Mouse (Mus musculus) CD4-positive, CD25-positive, alpha-beta regulatory T cell, adult 4 months (primary cell): ENCODE measurements around the gene S100a13. TPM values are rescaled to one million over a fixed set of nuclear protein-coding genes. Genes with fewer than 3 reads are reported as not detected.

ENCODE experiments used
- ATAC-seq: one replicate; pipeline ENCODE4 v1.8.0; 2017
- polyA plus RNA-seq, 2 experiments: library from polyadenylated mRNA; unstranded; fragments of 100-300 nt; shearing (Covaris generic); gene quantifications; one replicate each; pipeline ENCODE4 v1.2.1; 2017

The S100a13 gene
- polyA plus RNA-seq, 2 experiments from 2014 or later, result 157 to 222 TPM

- ATAC-seq, result no peak
Measured at GRCm38 (mm10) chr3:90508287-90508949, 5.8 kb upstream of the S100a13 start.

GRCm38 (mm10) chr3:90508950-90509746, 5.1 kb upstream of the S100a13 start, which contains the start of gene Chtop:
Gene Chtop (minus strand): TSS chr3:90509498.
- peak; percentile 92 for ATAC-seq

DNA sequence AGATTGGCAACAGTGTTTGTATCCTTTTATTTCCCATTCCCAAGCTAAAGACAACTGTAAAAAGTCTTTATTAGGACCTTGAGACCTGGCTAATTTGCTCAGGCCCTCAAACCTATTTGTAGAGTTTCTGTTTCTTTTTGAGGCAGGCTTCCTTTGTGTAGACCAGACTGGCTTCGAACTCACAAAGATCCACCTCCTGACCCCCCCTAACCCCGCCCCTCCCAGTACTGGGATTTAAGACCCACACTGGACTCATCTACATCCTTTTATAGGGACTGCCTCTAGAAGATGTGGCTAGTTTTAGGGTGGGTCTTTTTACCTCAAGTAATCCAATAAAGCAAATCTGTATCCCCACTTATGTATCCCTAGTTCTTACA, 4.5 kb upstream of the S100a13 start:
- peak; percentile 27 for ATAC-seq

- no peak for ATAC-seq
Measured at GRCm38 (mm10) chr3:90512276-90512675, 2.0 kb upstream of the S100a13 start.

- no peak for ATAC-seq
Measured at GRCm38 (mm10) chr3:90512948-90513642, 1.1 kb upstream of the S100a13 start.

DNA sequence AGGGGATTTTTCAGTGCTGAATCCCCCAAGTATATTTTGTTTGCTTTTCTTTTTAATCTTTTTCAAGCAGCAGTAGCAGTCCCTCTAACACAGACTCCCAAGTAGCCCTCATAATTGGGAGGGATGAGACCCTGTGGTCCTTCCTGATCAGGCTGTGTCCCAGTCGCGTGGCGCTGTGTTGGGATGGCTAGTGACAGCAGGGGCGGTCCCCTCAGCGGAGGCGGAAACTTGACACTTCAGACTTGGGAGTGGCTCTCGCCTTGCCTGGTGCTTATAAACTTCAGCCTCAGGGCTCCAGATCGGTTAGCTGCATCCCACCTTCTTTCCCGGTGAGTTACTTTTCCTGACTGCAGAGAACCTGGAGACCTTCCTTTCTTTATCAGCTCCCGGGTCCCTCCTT, 456 bp downstream of the S100a13 start:
- ATAC-seq, result peak; percentile 87

GRCm38 (mm10) chr3:90515242-90515641, 1.0 kb downstream of the S100a13 start:
- peak; percentile 24 for ATAC-seq

GRCm38 (mm10) chr3:90515789-90516188, 1.6 kb downstream of the S100a13 start:
- ATAC-seq, result no peak

DNA sequence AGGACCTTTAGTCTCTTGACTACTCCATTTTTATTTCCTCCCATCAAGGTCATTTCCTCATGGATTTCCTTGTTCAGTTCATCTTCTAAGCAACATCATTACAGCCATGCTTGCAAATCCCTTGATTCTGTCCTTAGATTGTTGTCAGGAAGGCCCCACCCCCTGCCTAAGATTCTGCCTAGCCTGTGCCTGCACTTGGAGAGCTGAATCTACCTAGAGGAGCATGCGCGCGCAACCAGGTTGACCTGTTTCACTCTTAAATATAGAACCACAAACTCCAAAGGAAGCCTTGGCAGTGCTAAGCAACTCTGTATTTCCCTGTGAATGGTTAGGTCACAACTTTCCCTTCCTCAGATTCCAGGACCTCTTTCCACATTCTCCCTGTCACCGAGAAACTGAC, 3.5 kb downstream of the S100a13 start:
- ATAC-seq, result no peak

DNA sequence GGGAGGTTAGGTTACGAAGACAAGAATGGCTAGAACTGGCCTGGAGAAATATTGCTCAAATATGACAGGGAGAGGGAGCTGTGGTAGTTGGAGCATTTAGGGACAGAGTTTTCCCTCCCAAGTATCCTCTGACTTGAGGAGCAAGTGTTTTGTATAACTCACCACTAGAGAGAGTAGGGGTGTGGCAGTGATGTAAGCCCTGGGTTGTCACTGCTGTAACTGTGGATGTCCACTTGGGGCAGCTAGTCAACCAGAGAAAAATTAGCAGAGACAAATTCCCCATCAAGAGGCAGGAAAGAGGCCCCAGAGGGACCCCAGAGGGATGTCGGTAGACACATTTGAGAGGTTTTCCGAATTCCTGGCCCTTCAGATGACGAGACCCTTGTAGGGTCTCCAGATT, 11.2 kb downstream of the S100a13 start:
- ATAC-seq, result peak; percentile 58

DNA sequence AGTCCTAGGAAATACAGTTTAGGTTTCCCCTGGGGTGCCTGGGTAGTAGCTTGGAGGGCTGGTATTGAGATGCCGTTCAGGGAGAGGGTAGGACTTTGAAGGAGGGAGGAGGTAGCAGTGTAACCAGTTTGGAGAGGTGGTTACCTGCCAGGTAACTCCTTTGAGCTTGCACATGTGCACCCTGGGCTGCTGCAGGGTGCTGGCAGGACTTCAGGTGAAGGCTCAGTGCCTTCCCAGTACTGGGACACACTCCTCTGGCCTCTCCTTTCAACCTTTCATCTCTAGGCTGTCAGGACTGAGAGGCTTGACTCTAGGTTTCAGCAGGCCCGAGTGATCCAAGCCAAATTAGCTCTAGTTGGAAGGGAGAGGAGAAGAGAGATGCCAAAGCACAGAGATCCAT, 11.8 kb downstream of the S100a13 start:
- ATAC-seq, result no peak

DNA sequence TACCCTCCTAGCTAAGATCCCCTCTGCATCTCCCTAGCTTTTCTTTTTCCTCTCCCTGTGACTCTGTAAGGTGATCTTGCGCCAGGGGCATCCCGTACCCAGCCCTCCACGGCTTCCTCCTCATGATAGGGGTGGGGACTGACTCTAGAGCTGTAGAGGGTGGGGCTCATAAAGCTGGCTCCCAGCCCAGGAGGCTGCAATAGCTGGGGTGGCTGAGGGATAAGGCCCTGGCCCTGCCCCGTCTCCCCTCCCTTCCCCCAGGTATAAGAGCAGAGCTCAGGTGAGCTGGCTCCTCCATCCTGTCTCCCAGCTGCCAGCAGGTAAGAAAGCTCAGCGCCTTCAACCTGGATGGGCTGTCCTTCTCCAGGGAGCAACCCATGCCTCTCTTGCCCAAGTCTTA, 12.3 kb downstream of the S100a13 start, which contains the start of gene S100a14:
Gene S100a14, plus strand, starts transcription at position 277 of the 400 bp plus-strand sequence.
- no peak for ATAC-seq

DNA sequence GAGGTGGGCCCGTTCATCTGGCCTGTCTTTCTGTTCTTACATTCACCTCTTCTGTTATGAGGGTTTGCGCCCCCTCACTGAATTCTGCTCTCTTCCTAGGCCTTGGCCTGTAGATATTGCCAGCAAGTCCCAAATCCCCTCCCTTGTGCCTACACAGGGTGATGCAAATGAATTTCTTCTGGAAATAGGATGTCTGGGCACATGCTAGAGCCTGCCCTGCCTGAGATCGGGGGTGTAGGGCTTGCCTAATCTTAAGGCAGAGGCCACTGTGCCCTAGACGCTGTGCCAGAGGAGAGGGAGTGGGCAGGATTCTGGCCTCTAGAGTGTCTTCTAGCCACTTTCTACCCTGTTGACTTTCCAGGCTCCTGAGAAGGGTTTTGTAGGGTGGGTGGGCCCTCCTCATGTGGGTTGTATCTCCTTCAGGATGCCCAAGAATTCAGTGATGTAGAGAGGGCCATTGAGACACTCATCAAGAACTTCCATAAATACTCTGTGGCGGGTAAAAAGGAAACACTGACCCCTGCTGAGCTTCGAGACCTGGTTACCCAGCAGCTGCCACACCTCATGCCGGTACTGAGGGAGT, 13.1 kb downstream of the S100a13 start:
- ATAC-seq, result no peak

DNA sequence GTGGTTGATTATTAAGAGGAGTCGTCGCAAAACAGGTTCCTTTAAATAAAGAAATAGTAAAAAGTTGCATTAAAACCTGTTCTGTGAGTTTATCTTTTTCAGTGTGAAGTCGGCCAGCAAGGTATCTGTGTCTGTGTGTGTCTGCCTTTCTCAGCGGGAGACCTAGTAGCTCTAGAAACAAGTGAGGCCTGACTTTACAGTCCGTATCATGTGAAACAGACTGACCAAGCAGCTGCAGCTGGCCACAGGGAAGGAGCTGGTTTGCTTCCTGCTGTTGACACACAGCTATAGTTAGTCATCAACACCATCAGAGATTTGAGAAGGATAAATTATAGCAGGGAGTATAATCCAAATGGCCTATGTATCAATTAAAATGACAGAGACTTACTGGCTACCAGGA, 17.5 kb downstream of the S100a13 start:
- ATAC-seq, result no peak

- ATAC-seq, result no peak
Measured at GRCm38 (mm10) chr3:90535446-90535845, 21.2 kb downstream of the S100a13 start.

- no peak for ATAC-seq
Measured at GRCm38 (mm10) chr3:90537141-90537904, 23.1 kb downstream of the S100a13 start, which contains the start of gene S100a16. Gene S100a16 (plus strand): TSS chr3:90537254.

- ATAC-seq, result no peak
Measured at GRCm38 (mm10) chr3:90537905-90538296, 23.7 kb downstream of the S100a13 start.

DNA sequence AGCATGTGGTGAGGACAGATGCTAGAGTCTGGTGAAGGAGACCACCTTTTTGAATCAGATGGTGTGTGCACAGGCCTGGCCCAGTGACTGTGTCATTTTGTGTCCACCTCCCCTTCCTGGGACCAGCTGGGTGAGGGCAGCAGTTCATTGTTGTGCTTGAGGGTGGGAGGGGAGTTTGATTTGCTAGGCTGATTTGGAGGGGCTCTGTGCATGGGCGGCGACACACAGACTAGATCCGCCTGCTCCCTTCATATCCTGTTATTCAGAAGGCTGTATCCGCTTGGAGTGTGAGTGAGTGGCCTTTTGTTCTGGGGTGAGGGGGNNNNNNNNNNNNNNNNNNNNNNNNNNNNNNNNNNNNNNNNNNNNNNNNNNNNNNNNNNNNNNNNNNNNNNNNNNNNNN, 26.7 kb downstream of the S100a13 start:
- ATAC-seq, result no peak

DNA sequence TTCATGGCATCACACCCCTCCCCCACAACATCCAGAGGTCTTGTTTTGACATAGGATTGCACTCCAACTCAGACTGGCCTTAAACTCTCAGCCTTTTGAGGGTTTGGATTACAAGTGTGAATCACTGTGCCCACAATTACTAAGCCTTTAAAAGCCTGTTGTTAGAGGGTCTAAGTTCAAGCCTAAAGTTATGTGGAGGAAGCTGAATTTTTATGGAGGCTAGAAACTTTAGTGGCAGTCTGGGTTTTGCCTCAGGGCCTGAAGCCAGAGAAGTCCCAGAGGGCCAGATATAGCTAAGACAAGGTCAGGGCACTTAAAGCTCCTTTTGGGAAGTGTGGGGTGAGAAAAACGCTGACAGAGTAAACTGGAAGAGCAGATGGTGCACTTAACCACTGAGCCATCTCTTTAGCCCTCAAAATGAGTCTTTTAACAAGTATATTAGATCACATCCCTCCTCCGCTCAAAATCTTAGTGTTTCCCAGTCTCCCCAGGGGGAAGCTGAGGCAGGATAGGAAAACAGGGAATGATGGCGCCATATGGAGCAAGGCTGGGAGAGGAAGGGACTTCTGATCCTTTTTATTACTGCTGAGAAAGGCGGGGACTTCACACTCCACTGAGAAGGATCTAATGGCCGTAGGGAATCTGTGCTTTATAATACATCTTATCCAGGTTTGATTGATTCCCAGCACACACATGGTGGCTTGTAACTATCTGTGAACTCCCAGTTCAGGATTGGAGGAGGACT, 35.6 kb downstream of the S100a13 start:
- ATAC-seq, result no peak

DNA sequence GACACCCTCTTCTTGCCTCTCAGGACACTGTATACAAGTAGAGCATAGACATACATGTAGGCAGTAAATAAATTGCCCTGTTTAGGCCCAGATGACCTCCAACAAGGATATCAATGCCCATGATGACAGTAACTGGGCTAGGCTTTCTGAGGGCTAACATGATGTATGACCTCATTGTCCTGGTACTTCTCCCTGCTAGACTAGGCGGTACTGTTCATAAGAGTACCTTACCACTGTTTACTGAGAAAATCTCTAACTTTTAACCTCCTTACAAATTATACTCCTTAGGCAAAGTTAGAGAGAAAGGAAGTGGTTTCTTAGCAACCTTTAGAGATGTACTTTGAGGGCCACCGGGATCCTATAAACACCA, 36.2 kb downstream of the S100a13 start:
- no peak for ATAC-seq

- ATAC-seq, result no peak
Measured at GRCm38 (mm10) chr3:90552231-90552630, 38.0 kb downstream of the S100a13 start.

DNA sequence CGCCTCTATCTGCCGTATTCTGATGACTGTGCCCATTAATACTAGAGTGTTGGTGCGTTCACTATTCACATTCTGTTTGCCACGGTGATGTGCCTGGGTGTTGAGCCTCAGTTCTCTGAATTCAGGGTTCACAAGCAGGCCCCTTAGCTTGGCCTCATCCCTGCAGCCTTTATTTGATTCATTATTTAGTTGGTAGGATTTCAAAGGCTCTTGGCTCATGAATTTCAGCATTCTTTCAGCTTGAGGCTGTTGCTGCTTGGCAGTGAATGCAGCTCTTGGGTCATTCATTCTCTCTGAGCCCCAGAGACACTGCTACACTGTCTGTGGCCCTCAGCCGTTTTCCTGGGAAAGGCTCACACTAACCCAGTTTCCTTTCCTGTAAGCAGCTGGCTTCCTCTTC, 41.7 kb downstream of the S100a13 start:
- ATAC-seq, result no peak
